Mouse (Mus musculus): ENCODE measurements around the gene Cemip2.

The Cemip2 gene

GRCm38 (mm10) chr19:21816260-21816659 lies 38.1 kb downstream of the Cemip2 start:
- DNase-seq (ENCODE audit: low spot score): no peak

- DNase-seq (ENCODE audit: low spot score): no peak
Measured at GRCm38 (mm10) chr19:21818021-21818725, 40.0 kb downstream of the Cemip2 start.

- no peak for DNase-seq (ENCODE audit: low spot score)
Measured at GRCm38 (mm10) chr19:21819585-21819984, 41.4 kb downstream of the Cemip2 start.

DNA sequence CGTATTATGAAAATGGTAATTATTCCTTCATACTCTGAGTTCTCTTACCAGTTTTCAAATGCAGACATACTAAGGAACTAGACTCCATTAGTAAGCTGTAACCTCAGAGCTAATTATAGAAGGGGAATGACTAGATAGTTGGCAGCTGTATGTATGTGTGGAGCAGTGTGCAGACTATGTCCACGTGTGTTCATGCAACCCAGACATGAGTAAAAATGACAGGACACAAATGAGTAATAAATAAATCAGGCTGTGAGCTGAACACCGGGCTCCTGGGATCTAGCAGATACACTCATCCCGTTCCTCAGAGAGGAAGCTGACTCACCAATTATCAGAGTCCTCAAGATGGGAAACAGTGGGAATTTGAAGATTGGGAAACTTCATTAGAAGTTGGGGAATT lies 42.0 kb downstream of the Cemip2 start:
- DNase-seq (ENCODE audit: low spot score): no peak

GRCm38 (mm10) chr19:21821877-21822276 lies 43.7 kb downstream of the Cemip2 start:
- DNase-seq (ENCODE audit: low spot score): no peak

GRCm38 (mm10) chr19:21824146-21824545 lies 46.0 kb downstream of the Cemip2 start:
- DNase-seq (ENCODE audit: low spot score): no peak

DNA sequence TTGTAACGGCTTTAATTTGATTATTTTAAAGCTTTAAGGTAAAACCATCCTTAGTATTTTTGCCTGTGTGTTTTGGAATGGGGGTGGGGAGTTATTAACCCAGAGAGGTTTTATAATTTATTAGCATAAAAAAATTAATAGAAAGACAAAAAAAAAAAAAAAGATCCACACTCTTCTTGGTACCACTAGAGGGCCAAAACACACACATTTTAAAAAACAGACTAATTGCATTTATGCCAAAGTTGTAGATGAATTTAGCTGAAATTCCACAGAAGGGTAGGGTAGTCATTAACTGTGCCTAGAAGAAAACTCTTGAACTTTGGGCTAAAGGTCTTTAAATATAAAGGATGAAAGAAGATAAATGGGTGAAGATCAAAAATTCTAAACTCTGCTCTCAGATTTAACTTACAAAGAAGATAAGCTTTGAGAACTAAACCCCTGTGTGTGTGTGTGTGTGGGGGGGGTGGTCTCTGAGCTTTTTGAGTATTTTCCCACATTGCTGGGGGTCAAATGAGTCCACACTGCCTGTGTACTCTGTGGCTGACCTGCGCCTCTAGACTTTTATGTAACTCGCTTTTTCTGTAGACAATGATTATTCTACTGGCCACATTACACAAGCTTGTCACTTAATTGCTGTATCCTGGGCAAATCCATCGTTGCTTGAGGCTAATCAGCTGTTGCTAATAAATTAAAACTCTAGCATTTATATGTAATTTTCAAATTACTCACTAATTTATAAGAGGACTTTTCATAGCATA lies 47.2 kb downstream of the Cemip2 start:
- DNase-seq (ENCODE audit: low spot score): no peak

- DNase-seq (ENCODE audit: low spot score): no peak
Measured at GRCm38 (mm10) chr19:21833416-21833992, 55.4 kb downstream of the Cemip2 start.

GRCm38 (mm10) chr19:21834952-21835351 lies 56.8 kb downstream of the Cemip2 start:
- no peak for DNase-seq (ENCODE audit: low spot score)

GRCm38 (mm10) chr19:21850721-21851120 lies 72.6 kb downstream of the Cemip2 start:
- DNase-seq (ENCODE audit: low spot score): no peak

DNA sequence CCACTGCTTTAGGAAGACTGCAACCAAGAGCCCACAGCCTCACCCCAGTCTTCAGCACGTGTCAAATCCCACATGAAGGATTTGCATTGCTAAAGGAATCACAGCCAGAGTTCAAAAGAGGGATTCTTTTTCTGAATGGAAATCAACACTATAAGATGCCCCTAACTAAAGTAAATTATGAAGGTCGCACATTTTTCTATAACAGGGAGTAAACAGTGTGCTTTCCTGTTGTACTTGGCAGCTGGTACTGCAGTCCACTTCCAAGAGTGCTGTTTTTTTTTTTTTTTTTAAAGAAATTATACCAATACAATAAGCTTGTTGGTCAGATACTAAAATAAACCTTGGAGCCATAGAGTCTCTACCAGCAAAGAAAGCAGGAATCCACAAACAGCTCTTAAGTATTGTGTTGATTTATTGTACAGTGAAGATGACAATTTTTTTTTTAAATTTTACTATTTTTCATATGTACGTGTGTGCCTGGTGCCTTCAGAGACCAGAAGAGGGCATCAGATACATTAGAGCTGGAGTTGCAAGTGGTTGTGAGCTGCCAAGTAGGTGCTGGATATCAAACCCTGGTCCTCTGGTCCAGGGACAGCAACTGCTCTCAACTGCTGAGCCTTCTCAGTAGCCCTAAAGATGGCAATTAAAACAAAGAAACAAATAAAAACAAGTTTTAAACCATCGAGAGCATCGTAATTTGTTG lies 76.5 kb downstream of the Cemip2 start:
- no peak for DNase-seq (ENCODE audit: low spot score)

DNA sequence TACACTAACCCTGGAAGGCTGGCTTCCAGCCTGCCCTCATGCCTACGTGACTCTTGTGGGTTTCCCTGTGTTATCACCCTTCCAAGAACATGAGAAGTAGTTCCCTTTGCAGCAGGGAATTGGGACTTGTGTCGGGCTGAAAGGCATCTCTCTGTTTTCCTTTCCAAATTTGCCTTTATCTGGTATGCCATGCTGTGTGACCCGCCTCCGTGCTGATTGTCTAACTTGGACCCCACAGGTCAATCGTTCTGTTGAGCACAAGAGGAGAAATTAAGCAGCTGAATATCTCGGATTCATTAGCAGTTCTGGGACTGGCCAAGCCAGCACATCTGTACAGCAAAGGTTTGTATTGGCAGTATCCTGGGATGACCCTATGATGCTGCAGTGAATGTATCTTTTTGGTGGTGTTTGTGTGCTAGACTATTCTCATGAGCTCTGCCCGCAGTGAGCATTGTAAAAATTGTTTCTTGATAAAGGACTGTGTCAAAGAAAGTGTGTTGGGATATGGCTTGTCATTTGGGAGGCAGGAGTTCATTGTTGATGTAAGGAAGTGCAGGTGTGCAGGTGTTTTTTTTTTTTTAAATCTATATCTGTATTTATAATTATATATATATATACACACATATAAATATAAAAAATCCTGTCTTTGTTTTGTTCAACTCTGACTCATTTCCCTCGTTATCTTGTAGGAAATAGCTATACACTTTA lies 77.4 kb downstream of the Cemip2 start:
- DNase-seq (ENCODE audit: low spot score): no peak

- DNase-seq (ENCODE audit: low spot score): no peak
Measured at GRCm38 (mm10) chr19:21858846-21859521, 80.8 kb downstream of the Cemip2 start.

- DNase-seq (ENCODE audit: low spot score): no peak
Measured at GRCm38 (mm10) chr19:21860132-21860531, 82.0 kb downstream of the Cemip2 start.

GRCm38 (mm10) chr19:21860894-21861293 lies 82.8 kb downstream of the Cemip2 start:
- no peak for DNase-seq (ENCODE audit: low spot score)

DNA sequence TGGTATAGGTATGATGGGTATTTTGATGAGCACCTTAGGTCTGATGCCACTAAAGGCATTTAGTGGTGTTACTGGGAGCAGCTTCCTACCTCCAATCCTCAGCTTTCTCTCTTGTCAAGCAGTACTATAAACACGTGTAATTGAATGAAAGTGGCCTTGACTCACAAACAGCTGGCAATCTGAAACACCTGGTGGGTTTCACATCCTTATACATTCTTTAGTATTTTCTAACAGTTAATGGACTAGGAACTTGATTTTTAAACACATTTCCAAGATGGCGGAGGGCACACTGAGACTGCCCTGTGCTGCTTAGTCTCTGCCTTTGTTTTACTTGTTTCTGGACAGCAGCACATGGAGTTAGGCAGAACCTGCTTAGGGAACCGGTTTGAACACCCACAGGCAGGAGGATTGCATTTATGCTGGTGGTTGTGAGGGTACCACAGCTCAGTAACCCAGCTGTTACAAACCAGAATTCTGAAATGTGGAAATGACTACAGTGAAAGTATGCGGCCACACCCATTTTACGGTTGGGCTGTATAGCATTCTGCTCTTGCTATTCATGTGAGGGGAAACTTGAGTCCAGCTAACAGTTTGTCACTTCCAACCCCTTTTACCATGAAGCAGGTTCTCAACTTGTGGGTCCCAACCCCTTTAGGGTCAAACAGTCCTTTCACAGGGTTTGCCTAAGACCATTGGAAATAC lies 84.3 kb downstream of the Cemip2 start:
- no peak for DNase-seq (ENCODE audit: low spot score)

DNA sequence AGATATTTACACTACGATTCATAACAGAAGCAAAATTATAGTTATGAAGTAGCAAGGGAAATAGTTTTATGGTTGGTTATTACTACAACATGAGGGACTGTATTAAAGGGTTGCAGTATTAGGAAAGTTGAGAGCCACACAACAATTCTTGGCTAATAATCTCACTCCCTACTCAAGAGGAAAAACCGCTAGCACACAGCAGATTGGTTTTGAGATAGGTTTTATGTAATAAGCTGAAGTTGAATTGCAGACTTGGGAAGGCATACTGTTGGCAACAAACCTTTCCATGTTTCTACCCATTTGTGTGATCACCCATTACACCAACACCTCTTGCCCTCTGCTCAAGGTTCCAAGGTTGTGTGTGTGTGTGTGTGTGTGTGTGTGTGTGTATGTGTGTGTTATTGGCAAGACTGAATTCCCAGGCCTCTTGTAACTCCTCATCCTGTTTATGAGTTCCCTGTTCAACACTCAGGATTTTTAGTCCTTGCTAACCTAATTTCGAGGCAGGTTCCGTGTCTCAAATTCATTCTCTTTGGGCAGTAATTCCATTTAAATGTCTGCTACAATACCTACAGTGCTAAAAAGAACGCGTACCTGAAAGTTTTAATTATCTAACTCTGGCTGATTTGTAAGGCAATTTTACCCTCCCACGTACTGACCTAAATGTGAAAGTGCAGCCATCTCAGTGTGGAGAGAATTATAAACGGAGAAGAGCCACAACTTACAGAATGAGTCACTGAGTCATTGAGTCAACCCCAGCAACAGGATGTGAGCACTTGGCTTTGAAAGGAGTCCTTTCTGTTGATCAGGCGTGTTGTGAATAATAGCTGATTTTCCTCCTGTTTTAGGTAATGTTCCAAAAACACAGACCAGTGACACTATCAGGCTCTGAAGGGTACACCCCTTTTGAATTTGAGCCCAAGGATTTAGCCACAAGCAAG lies 85.1 kb downstream of the Cemip2 start:
- no peak for DNase-seq (ENCODE audit: low spot score)

DNA sequence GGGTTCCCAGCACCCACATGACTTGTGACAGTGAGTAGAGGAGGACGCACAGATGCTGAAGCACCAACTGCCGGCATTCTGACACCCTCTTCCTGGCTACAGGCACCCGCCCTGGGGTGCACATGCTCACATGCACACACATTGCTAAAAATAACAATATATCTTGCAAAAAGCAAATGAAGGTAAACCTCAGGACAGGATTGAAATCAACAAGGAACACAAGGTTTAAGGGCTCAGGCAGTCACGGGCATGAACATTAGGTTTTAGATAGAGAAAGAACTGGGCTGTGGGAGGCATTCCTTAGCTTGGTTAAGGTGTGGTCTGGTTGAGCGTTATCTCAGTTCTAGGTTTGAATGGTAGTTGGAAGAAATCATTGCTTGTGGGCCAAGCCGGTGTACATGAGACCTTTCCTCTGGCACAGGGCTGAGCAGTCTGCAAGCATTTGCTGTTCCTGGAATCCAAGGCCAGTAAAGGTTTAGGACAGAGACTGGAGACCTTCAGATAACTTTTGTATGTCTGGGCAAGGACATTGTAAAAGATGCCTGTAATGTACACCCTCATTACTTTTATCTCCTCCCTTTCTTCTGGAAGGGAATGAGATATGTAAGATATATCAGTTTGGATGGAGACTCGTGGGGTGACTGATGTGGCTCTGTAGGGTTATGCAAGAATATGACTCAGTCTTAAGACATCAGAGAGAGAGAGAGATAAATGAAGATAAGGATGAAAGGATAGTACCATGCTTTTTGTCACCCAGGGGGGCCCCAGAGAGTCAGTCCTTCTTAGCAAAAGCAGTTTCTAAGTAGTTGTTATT lies 87.3 kb downstream of the Cemip2 start:
- no peak for DNase-seq (ENCODE audit: low spot score)

- DNase-seq (ENCODE audit: low spot score): no peak
Measured at GRCm38 (mm10) chr19:21866094-21866493, 88.0 kb downstream of the Cemip2 start.

All from testis, postnatal 10 days (tissue).